Mouse (Mus musculus) spleen, adult 2 months (tissue): Measurements from ENCODE around the gene Ldlrad3.

ENCODE experiments used
- CTCF ChIP-seq: fragments of 200-500 bp; IDR thresholded peaks from 2 replicates; pipeline ENCODE4 v1.5.1; 2011; ENCODE audit warnings: mild to moderate bottlenecking, inconsistent platforms; ENCODE audit not compliant: insufficient read depth, insufficient read length, insufficient replicate concordance; ENCODE audit errors: extremely low read depth
- POLR2A ChIP-seq: fragments of 200-500 bp; IDR thresholded peaks from 2 replicates; pipeline ENCODE4 v1.6.1; 2011; ENCODE audit warnings: low read depth, low read length, inconsistent platforms

DNA sequence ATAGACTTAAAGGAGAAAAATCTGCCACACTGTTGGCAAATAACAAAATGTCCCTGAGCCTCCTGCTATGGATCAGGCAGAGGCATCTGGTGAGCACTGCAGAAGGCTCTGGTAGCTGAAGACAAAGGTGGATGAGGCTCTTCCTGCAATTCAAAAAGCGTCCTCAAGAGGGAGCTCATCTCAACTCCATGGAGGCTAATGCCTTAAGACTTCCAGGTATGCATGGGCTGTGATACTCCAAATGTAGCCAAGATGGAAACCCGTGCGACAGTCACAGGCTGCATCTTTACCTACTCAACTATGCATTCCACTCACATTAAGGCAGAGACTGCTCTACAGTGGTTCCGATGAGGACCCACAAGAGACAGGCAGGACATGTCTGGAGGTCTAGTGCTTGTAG, 108.6 kb downstream of the Ldlrad3 start:
- peak; percentile 47; the same call in 1 of the 2 replicates for TF ChIP-seq CTCF
- TF ChIP-seq POLR2A, result no peak
